Mouse (Mus musculus): ENCODE results near the gene Eif3c. TPM values are rescaled to one million over a fixed set of nuclear protein-coding genes. Genes with fewer than 3 reads are reported as not detected.

Eif3c gene
- total and polyA plus RNA-seq, 2 experiments from 2014 or later = 112 to 198 TPM

DNA sequence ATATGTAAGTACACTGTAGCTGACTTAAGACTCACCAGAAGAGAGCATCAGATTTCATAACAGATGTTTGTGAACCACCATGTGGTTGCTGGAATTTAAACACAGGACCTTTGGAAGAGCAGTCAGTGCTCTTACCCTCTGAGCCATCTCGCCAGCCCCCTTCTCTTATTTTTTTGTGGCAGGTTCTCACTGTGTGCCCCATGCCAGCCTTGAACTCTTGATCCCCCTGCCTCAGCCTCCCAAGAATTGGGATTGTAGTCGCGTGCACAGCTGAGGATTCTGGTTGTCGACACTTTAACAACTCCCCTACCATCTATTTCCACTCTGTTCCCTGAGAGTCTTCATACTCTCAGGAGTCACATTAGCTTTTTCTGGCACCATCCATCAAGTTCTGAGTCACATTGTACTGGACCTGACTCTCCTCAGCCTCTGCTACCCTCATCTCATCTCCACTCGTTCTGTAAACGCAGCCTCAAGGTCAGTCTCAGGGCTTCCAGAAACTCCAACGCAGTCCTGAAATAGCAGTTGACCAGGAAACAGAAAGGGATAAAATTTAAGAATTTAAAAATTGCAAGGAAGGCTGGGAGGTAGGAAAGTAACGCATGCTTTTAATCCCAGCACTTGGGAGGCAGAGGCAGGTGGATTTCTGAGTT, 59.0 kb downstream of the Eif3c start:
- H3K36me3 ChIP-seq (ENCODE audit: insufficient read depth, low read length) = no peaks in the 10 kb centered on the region
- 83% methylated on average over 8 of the region's 8 CpGs for WGBS
- no peak overlapping the region for H3K4me2 ChIP-seq (ENCODE audit: low read depth, low read length)
- no peaks in the 10 kb centered on the region for H3K27me3 ChIP-seq (ENCODE audit: insufficient read depth, low read length)
- no peak overlapping the region for H3K4me3 ChIP-seq (ENCODE audit: low read length)
- no peaks in the 10 kb centered on the region for H3K9me3 ChIP-seq (ENCODE audit: low read length)
- H3K27ac ChIP-seq = no peak overlapping the region
- DNase-seq (ENCODE audit: low spot score) = no peak
- no peak for ATAC-seq
- no peak overlapping the region for H3K9ac ChIP-seq (replicated peaks; ENCODE audit: low read length)
- H3K4me1 ChIP-seq (ENCODE audit: insufficient read depth, low read length) = no peaks in the 10 kb centered on the region
- no peak for TF ChIP-seq CTCF (IDR thresholded peaks at IDR 0.05; ENCODE audit: low read depth)

DNA sequence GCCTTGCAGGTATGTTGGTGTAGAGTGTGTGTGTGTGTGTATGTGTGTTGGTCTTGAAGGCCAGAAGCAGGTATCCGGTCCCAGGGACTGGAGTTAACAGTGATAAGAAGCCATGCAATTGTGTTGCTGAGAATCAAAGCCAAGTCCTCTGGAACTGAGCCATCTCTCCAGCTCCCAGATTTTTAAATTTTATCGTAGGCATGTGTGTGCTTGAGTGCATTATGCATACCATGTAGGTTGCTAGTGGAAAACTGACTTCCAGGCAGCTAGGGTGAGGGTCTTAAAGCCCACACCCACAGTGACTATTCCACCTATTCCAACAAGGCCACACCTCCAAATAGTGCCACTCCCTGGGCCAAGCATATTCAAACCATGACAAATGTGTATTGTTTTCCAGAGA, 61.3 kb downstream of the Eif3c start:
- no peak for ATAC-seq
- Histone ChIP-seq H3K9me3 (ENCODE audit: low read length) (no peaks in the 10 kb centered on the region), H3K36me3 (ENCODE audit: insufficient read depth, low read length) (peaks cover 13% of the 10 kb centered on the region), H3K27me3 (ENCODE audit: insufficient read depth, low read length) (no peaks in the 10 kb centered on the region), H3K27ac (no peak overlapping the region), H3K4me1 (ENCODE audit: insufficient read depth, low read length) (no peaks in the 10 kb centered on the region), H3K9ac (replicated peaks; ENCODE audit: low read length) (no peak overlapping the region), H3K4me2 (ENCODE audit: low read depth, low read length) (no peak overlapping the region), H3K4me3 (ENCODE audit: low read length) (no peak overlapping the region)
- WGBS = 72% methylated on average over 2 of the region's 2 CpGs
- no peak for TF ChIP-seq CTCF (IDR thresholded peaks at IDR 0.05; ENCODE audit: low read depth)
- DNase-seq (ENCODE audit: low spot score) = no peak

DNA sequence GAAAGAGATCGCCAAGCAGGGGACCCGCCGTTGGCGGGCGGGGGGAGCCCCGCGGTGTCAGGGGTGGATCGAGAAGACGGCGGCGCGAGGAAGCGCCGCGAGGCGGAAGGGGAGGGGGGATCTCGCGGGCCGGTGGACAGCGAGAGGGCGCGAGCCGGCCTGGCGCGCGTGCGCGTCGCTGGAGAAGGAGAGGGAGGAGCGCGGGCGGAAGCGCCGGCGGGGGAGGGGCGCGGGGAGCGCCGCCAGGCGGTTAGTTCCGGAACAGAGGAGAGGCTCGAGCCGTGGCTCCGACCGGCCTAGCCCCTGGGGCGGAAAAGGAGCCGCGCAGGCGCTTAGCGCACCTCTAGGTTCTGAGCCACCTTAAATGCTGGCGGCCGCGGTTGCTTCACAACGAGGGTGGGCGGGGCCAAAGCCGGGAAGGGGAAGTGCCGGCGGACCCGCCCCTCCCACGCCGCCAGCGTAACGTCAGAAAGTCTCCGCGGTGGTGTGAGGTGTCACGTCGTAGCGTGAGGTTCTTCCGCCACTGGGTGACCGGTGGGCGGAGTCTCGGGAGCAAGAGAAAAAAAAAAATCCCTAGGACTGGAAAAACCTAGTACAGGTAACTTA, 62.8 kb downstream of the Eif3c start, which contains the start of gene Atxn2l:
Gene Atxn2l, minus strand, starts transcription at position 165 of the 606 bp plus-strand sequence.
- peak; percentile 100 for DNase-seq (ENCODE audit: low spot score)
- Histone ChIP-seq H3K27ac (peak within 1 kb of the TSS; percentile 98), H3K9ac (replicated peaks; ENCODE audit: low read length) (peak within 1 kb of the TSS; percentile 92), H3K4me3 (ENCODE audit: low read length) (peak within 1 kb of the TSS; percentile 70), H3K36me3 (ENCODE audit: insufficient read depth, low read length) (peaks cover 25% of the 10 kb centered on the region), H3K9me3 (ENCODE audit: low read length) (no peaks in the 10 kb centered on the region), H3K4me2 (ENCODE audit: low read depth, low read length) (peak within 1 kb of the TSS; percentile 70), H3K27me3 (ENCODE audit: insufficient read depth, low read length) (no peaks in the 10 kb centered on the region), H3K4me1 (ENCODE audit: insufficient read depth, low read length) (no peaks in the 10 kb centered on the region)
- ATAC-seq = peak; percentile 91
- under 1% methylated on average over 55 of the region's 72 CpGs for WGBS
- peak; percentile 48 for TF ChIP-seq CTCF (IDR thresholded peaks at IDR 0.05; ENCODE audit: low read depth)

DNA sequence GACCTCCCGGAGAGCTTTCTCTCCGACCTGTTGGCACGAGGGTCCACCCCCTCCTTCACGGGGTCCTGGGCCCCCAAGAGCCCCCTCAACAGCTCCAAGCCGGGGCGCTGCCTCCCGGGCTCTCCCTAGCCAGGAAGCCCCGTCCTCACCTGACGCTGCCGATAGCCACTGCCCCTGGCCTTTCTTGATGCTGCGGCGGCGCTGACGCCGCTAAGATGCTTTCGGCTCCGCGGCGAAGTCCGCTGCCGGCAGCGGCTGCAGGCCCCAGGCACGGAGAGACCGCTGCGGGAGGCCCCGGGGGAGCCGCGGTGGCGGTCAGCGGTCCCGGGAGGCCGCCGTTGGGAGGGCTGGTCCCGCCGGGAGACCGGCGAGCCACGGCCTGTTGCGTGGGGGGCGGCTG, 63.5 kb downstream of the Eif3c start:
- Histone ChIP-seq H3K36me3 (ENCODE audit: insufficient read depth, low read length) (peaks cover 32% of the 10 kb centered on the region), H3K4me2 (ENCODE audit: low read depth, low read length) (peak overlapping the region; percentile 70), H3K9me3 (ENCODE audit: low read length) (no peaks in the 10 kb centered on the region), H3K9ac (replicated peaks; ENCODE audit: low read length) (peak overlapping the region; percentile 92), H3K27ac (peak overlapping the region; percentile 98), H3K4me3 (ENCODE audit: low read length) (peak overlapping the region; percentile 70), H3K4me1 (ENCODE audit: insufficient read depth, low read length) (no peaks in the 10 kb centered on the region), H3K27me3 (ENCODE audit: insufficient read depth, low read length) (no peaks in the 10 kb centered on the region)
- ATAC-seq (no peak), DNase-seq (ENCODE audit: low spot score) (no peak)
- 0% methylated on average over 39 of the region's 40 CpGs for WGBS
- no peak for TF ChIP-seq CTCF (IDR thresholded peaks at IDR 0.05; ENCODE audit: low read depth)

DNA sequence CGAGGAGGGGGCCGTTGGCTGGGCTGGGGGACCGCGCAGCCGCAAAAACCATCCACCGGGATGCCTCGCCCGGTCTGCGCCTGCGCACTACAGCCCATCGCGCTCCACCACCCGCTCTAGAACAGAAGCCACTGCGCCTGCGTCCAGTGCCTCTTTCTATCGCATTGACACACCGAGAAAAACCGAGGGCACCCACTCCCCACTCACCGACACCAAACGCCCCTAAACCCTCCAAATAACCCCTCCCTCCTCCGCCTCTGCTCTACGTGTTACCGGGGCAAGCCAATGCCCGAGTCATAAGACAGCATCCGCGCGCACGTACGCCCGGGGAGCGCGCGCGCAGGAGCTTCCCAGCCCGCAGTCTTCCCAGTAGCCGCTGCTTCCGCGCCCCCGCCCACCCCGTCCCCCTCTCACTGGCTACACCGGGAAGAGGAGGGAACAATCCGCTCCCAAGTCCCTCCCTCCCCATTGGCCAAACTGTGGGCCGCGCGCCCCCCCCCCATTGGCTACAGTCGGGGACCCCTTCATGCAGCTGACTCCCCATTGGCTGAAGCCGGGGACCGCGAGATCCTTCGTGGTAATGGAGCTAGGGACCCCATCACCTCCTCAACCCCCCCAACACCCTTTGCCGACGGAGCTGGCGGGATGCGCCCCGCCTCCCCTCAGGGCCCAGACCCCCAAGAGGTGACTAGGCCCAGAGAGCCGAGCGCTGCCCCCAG, 64.0 kb downstream of the Eif3c start:
- H3K4me3 ChIP-seq (ENCODE audit: low read length) = peak overlapping the region; percentile 70
- TF ChIP-seq CTCF (IDR thresholded peaks at IDR 0.05; ENCODE audit: low read depth) = no peak
- peak; percentile 97 for DNase-seq (ENCODE audit: low spot score)
- H3K9ac ChIP-seq (replicated peaks; ENCODE audit: low read length) = peak overlapping the region; percentile 92
- peak overlapping the region; percentile 98 for H3K27ac ChIP-seq
- peaks cover 37% of the 10 kb centered on the region for H3K36me3 ChIP-seq (ENCODE audit: insufficient read depth, low read length)
- no peaks in the 10 kb centered on the region for H3K4me1 ChIP-seq (ENCODE audit: insufficient read depth, low read length)
- no peaks in the 10 kb centered on the region for H3K9me3 ChIP-seq (ENCODE audit: low read length)
- peak; percentile 93 for ATAC-seq
- no peaks in the 10 kb centered on the region for H3K27me3 ChIP-seq (ENCODE audit: insufficient read depth, low read length)
- peak overlapping the region; percentile 70 for H3K4me2 ChIP-seq (ENCODE audit: low read depth, low read length)
- 0% methylated on average over 48 of the region's 57 CpGs for WGBS

DNA sequence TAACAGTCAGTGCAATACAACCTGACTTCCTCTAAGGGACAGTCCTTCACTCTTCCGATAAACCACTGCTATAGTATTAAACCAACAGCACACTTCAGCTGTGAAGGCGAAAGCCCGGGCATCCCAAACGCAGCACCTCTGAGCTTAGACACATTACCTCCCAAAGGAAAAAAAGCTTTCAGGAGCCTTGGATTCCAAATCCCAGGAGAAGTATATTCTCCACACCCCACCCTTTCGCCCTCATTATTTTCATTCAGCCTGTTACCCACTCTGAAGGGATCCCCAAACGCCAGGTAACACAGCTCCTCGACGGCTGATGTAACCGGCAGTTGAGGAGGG, 64.6 kb downstream of the Eif3c start:
- peak overlapping the region; percentile 70 for H3K4me3 ChIP-seq (ENCODE audit: low read length)
- H3K4me2 ChIP-seq (ENCODE audit: low read depth, low read length) = peak overlapping the region; percentile 70
- H3K27me3 ChIP-seq (ENCODE audit: insufficient read depth, low read length) = no peaks in the 10 kb centered on the region
- 3% methylated on average over 9 of the region's 9 CpGs for WGBS
- DNase-seq (ENCODE audit: low spot score) (no peak), ATAC-seq (no peak)
- peak overlapping the region; percentile 92 for H3K9ac ChIP-seq (replicated peaks; ENCODE audit: low read length)
- H3K4me1 ChIP-seq (ENCODE audit: insufficient read depth, low read length) = no peaks in the 10 kb centered on the region
- TF ChIP-seq CTCF (IDR thresholded peaks at IDR 0.05; ENCODE audit: low read depth) = no peak
- no peaks in the 10 kb centered on the region for H3K9me3 ChIP-seq (ENCODE audit: low read length)
- peaks cover 43% of the 10 kb centered on the region for H3K36me3 ChIP-seq (ENCODE audit: insufficient read depth, low read length)
- H3K27ac ChIP-seq = peak overlapping the region; percentile 98
